Mouse (Mus musculus): ENCODE measurements at regions not wholly inside any gene's neighbourhood (a gene's known extent, or its start where the extent isn't known, plus 50 kb on each side); places are given as distances from the start of the nearest gene placed in this dataset.

DNA sequence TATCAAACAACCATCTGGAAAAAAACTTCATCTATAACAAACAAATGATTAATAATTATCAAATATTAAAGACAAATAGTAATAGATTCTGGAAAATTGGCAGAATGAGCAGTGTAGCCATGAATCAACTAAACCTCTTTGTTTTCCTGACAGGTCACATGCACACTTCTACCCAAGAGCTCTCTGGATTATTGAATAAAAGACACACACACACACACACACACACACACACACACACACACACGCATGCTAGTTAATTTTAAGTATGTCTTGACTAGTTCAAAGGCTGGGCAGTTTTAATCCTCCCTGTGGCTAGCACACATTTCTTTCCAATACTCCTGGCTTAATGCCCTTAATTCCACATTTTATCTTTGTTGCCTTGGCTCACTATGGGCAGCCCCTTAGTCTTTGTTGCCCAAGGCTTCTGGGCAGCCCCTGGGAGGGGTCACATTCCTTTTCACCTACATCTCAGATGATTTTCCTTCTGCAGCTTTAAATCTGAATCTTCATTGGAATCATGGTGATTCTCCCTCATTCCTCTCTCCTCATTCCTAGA is 710.6 kb upstream of the Marcks start:
- DNase-seq (ENCODE audit: low spot score) (no peak), ATAC-seq (replicated peaks; ENCODE audit: insufficient number of reproducible peaks, low FRiP score, low TSS enrichment, low read depth) (no peak)
- no peak overlapping the region for H3K9ac ChIP-seq (replicated peaks; ENCODE audit: low read length)
- H3K36me3 ChIP-seq (replicated peaks; ENCODE audit: control insufficient read depth, insufficient read depth, low read depth, low read length), result no peaks in the 10 kb centered on the region
- WGBS, result 85% methylated on average over 1 of the region's 1 CpGs
- H3K4me2 ChIP-seq (ENCODE audit: low read depth, low read length), result no peak overlapping the region
- H3K4me3 ChIP-seq (ENCODE audit: low read depth, low read length), result no peak overlapping the region
- H3K27ac ChIP-seq (replicated peaks; ENCODE audit: low read depth, low read length), result no peak overlapping the region
- peaks cover 3% of the 10 kb centered on the region; the same call in 1 of the 2 replicates for H3K9me3 ChIP-seq (replicated peaks; ENCODE audit: control insufficient read depth, low read length)
- no peaks in the 10 kb centered on the region for H3K4me1 ChIP-seq (ENCODE audit: control insufficient read depth, insufficient read depth, low read length)
- H3K27me3 ChIP-seq (ENCODE audit: control insufficient read depth, insufficient read depth, low read length), result no peaks in the 10 kb centered on the region

DNA sequence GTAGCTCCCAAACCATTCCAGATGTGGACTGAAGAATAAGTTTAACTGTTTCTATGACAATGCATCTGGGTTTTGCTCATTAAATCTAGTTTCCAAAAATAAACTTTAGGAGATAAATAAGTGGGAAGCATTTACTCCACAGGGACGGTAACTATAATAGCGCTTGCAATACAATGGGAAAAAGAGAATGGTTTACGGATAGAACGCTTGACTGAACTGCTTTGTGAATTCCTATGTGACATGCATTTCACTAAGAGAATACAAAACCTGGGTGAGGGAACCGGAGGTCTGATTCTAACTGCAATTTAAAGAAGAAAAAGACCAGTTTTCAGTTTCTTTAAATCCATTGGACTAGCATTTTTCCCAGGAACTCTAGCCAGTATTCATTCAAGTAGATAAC is 704.1 kb upstream of the Marcks start:
- DNase-seq (ENCODE audit: low spot score) (no peak), ATAC-seq (replicated peaks; ENCODE audit: insufficient number of reproducible peaks, low FRiP score, low TSS enrichment, low read depth) (no peak)
- H3K4me3 ChIP-seq (ENCODE audit: low read depth, low read length), result no peak overlapping the region
- H3K9ac ChIP-seq (replicated peaks; ENCODE audit: low read length), result no peak overlapping the region
- no peaks in the 10 kb centered on the region for H3K36me3 ChIP-seq (replicated peaks; ENCODE audit: control insufficient read depth, insufficient read depth, low read depth, low read length)
- WGBS, result 67% methylated on average over 5 of the region's 5 CpGs
- H3K4me2 ChIP-seq (ENCODE audit: low read depth, low read length), result no peak overlapping the region
- no peaks in the 10 kb centered on the region for H3K9me3 ChIP-seq (replicated peaks; ENCODE audit: control insufficient read depth, low read length)
- H3K27me3 ChIP-seq (ENCODE audit: control insufficient read depth, insufficient read depth, low read length), result no peaks in the 10 kb centered on the region
- no peak overlapping the region for H3K27ac ChIP-seq (replicated peaks; ENCODE audit: low read depth, low read length)
- H3K4me1 ChIP-seq (ENCODE audit: control insufficient read depth, insufficient read depth, low read length), result no peaks in the 10 kb centered on the region

DNA sequence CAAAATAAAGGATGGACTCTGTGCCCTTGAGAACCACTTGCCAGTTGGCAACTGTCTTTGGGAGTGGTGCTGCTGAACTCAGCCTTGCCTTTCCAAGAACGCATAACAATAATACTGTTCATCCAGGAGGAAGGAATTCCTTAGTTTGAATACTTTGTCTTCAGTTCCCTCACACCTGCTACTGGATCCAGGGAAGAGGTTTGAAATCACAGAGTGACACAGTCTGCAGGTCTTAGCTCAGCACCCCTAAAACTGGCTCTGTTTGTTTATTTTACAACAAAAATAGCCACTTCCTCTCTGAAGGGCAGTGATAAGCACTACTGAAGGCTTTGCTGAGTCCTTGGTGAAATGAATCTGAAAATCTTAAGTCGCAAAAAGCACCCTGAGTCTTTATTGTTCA is 703.1 kb upstream of the Marcks start:
- no peak overlapping the region for H3K9ac ChIP-seq (replicated peaks; ENCODE audit: low read length)
- DNase-seq (ENCODE audit: low spot score), result no peak
- H3K4me3 ChIP-seq (ENCODE audit: low read depth, low read length), result no peak overlapping the region
- H3K27ac ChIP-seq (replicated peaks; ENCODE audit: low read depth, low read length), result no peak overlapping the region
- no peaks in the 10 kb centered on the region for H3K4me1 ChIP-seq (ENCODE audit: control insufficient read depth, insufficient read depth, low read length)
- H3K4me2 ChIP-seq (ENCODE audit: low read depth, low read length), result no peak overlapping the region
- no peaks in the 10 kb centered on the region for H3K36me3 ChIP-seq (replicated peaks; ENCODE audit: control insufficient read depth, insufficient read depth, low read depth, low read length)
- no peak for ATAC-seq (replicated peaks; ENCODE audit: insufficient number of reproducible peaks, low FRiP score, low TSS enrichment, low read depth)
- no peaks in the 10 kb centered on the region for H3K27me3 ChIP-seq (ENCODE audit: control insufficient read depth, insufficient read depth, low read length)
- H3K9me3 ChIP-seq (replicated peaks; ENCODE audit: control insufficient read depth, low read length), result no peaks in the 10 kb centered on the region
- 60% methylated on average over 2 of the region's 2 CpGs for WGBS

DNA sequence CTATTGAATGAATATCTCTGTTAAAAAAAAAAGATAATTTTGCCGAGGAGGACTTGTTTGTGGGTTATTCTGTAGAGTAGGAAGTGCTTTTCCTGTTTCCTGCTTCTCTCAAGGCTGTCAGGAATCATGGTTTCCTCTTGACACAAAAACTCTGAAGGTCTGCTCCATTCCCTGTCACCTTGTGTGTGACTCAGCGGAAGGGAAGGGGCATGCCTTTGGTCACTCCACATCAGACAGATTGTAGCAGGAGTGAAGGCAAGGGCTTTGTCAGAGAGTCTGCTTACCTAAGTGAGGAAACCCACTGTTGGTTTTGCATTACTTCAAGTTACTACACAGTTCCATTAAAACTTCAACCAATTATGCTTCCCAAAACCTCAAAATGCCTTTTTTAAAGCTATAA is 699.0 kb upstream of the Marcks start:
- Histone ChIP-seq H3K4me3 (ENCODE audit: low read depth, low read length) (no peak overlapping the region), H3K36me3 (replicated peaks; ENCODE audit: control insufficient read depth, insufficient read depth, low read depth, low read length) (no peaks in the 10 kb centered on the region)
- 81% methylated on average over 2 of the region's 2 CpGs for WGBS

DNA sequence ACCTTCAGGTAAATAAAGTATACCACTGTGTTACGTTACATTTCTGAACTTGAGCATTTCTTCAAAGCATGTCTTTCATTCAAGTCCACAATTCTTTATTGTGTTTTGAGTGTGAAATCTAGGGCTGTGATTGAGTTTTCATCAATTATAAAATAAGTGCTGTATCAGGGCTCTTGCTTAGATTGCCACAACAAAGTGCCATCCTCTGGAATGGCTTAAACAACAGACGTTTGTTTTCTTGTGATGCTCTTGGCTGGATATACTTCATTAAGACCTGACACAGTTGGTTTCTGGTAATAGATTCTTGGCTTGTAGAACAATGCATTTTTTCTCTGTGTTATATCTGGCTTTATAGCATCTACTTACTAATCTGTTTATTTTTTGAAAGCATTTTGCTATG is 674.3 kb upstream of the Marcks start:
- no peak for DNase-seq (ENCODE audit: low spot score)
- no peak overlapping the region for H3K4me3 ChIP-seq (ENCODE audit: low read depth, low read length)
- no peak overlapping the region for H3K27ac ChIP-seq (replicated peaks; ENCODE audit: low read depth, low read length)
- 75% methylated on average over 2 of the region's 2 CpGs for WGBS
- H3K4me1 ChIP-seq (ENCODE audit: control insufficient read depth, insufficient read depth, low read length), result no peaks in the 10 kb centered on the region
- H3K9me3 ChIP-seq (replicated peaks; ENCODE audit: control insufficient read depth, low read length), result no peaks in the 10 kb centered on the region
- no peak overlapping the region for H3K9ac ChIP-seq (replicated peaks; ENCODE audit: low read length)
- no peaks in the 10 kb centered on the region for H3K27me3 ChIP-seq (ENCODE audit: control insufficient read depth, insufficient read depth, low read length)
- no peaks in the 10 kb centered on the region for H3K36me3 ChIP-seq (replicated peaks; ENCODE audit: control insufficient read depth, insufficient read depth, low read depth, low read length)
- no peak overlapping the region for H3K4me2 ChIP-seq (ENCODE audit: low read depth, low read length)
- ATAC-seq (replicated peaks; ENCODE audit: insufficient number of reproducible peaks, low FRiP score, low TSS enrichment, low read depth), result no peak

More for the DNA sequence above, 699.0 kb upstream of the Marcks start:
- ATAC-seq (replicated peaks; ENCODE audit: insufficient number of reproducible peaks, low FRiP score, low TSS enrichment, low read depth) (no peak), DNase-seq (ENCODE audit: low spot score) (no peak)
- Histone ChIP-seq H3K9me3 (replicated peaks; ENCODE audit: control insufficient read depth, low read length) (no peaks in the 10 kb centered on the region), H3K27me3 (ENCODE audit: control insufficient read depth, insufficient read depth, low read length) (no peaks in the 10 kb centered on the region), H3K27ac (replicated peaks; ENCODE audit: low read depth, low read length) (no peak overlapping the region), H3K4me2 (ENCODE audit: low read depth, low read length) (no peak overlapping the region), H3K4me1 (ENCODE audit: control insufficient read depth, insufficient read depth, low read length) (no peaks in the 10 kb centered on the region), H3K9ac (replicated peaks; ENCODE audit: low read length) (no peak overlapping the region)

DNA sequence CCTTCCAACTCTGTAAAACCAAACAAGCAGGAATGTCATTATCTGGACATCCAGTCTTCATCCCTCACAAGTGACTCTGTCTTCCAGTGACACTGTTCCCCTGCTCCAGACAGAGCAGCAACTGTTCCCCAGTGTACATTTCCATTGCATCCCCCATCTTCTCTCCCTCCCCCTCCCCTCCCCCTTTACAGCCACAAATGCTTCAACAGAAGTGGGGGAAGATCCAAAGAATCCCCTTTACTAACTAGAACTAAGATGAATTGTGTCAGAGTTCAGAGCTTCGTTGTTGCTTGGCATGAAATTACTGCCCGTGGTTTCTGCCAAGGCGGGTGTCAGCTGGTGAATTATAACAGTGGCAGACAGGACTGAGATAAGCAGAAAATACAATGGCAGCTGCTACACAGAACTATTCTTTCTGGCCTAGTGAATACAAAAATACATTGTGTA is 673.7 kb upstream of the Marcks start:
- ATAC-seq (replicated peaks; ENCODE audit: insufficient number of reproducible peaks, low FRiP score, low TSS enrichment, low read depth) (no peak), DNase-seq (ENCODE audit: low spot score) (no peak)
- Histone ChIP-seq H3K9ac (replicated peaks; ENCODE audit: low read length) (no peak overlapping the region), H3K36me3 (replicated peaks; ENCODE audit: control insufficient read depth, insufficient read depth, low read depth, low read length) (no peaks in the 10 kb centered on the region), H3K4me1 (ENCODE audit: control insufficient read depth, insufficient read depth, low read length) (no peaks in the 10 kb centered on the region), H3K4me3 (ENCODE audit: low read depth, low read length) (no peak overlapping the region), H3K27ac (replicated peaks; ENCODE audit: low read depth, low read length) (no peak overlapping the region), H3K9me3 (replicated peaks; ENCODE audit: control insufficient read depth, low read length) (no peaks in the 10 kb centered on the region), H3K27me3 (ENCODE audit: control insufficient read depth, insufficient read depth, low read length) (no peaks in the 10 kb centered on the region), H3K4me2 (ENCODE audit: low read depth, low read length) (no peak overlapping the region)
- 53% methylated on average over 3 of the region's 3 CpGs for WGBS

DNA sequence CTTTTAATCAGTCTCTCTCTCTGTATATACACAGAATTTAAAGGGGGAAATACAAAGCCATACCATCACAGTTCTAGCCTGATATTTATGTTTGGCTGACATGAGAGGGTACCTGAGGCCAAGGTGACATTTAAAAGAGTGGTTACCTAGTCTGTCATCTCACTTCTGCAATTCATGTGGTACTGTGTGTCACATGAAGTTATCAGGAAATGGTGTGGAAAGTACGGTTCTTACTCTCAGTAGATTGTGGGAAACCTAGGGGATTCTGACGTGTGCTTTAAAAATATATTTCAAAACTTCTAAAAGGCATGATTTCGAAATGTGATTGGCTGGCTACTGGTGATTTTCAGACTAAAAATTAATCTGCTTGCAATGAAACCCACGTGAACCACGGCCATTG is 673.1 kb upstream of the Marcks start:
- no peak overlapping the region for H3K9ac ChIP-seq (replicated peaks; ENCODE audit: low read length)
- H3K4me2 ChIP-seq (ENCODE audit: low read depth, low read length), result no peak overlapping the region
- ATAC-seq (replicated peaks; ENCODE audit: insufficient number of reproducible peaks, low FRiP score, low TSS enrichment, low read depth) (no peak), DNase-seq (ENCODE audit: low spot score) (no peak)
- H3K36me3 ChIP-seq (replicated peaks; ENCODE audit: control insufficient read depth, insufficient read depth, low read depth, low read length), result no peaks in the 10 kb centered on the region
- no peaks in the 10 kb centered on the region for H3K9me3 ChIP-seq (replicated peaks; ENCODE audit: control insufficient read depth, low read length)
- 83% methylated on average over 5 of the region's 5 CpGs for WGBS
- H3K27me3 ChIP-seq (ENCODE audit: control insufficient read depth, insufficient read depth, low read length), result no peaks in the 10 kb centered on the region
- no peak overlapping the region for H3K4me3 ChIP-seq (ENCODE audit: low read depth, low read length)
- no peaks in the 10 kb centered on the region for H3K4me1 ChIP-seq (ENCODE audit: control insufficient read depth, insufficient read depth, low read length)
- H3K27ac ChIP-seq (replicated peaks; ENCODE audit: low read depth, low read length), result no peak overlapping the region

DNA sequence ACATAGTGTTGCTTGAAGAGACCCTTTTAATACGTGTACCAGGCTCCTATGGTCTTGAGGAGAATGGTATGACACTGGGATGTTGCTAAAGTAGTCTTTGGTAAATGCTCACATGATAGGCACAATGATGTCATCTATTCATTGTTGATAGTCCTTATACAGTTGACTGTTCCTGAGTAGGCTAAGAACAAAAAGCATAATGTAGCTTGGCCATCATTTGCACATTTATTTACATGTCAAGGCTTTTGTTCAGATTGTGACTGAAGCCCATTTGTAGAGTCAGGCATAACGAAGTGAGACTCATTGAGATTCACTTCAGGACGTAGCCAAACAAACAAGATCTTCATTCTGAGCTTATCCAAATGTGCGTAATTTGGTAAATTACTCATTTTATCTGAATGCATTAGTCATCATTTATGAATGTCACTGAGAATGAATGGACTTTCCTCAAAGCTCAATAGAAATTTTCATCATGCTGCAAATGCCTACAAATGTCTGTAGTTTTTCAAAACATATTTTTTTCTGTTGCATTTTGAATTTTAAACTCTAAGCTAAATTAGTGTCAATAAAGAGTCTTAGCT is 664.6 kb upstream of the Marcks start:
- no peak overlapping the region for H3K4me2 ChIP-seq (ENCODE audit: low read depth, low read length)
- no peaks in the 10 kb centered on the region for H3K27me3 ChIP-seq (ENCODE audit: control insufficient read depth, insufficient read depth, low read length)
- DNase-seq (ENCODE audit: low spot score), result no peak
- H3K9me3 ChIP-seq (replicated peaks; ENCODE audit: control insufficient read depth, low read length), result no peaks in the 10 kb centered on the region
- ATAC-seq (replicated peaks; ENCODE audit: insufficient number of reproducible peaks, low FRiP score, low TSS enrichment, low read depth), result no peak
- no peak overlapping the region for H3K9ac ChIP-seq (replicated peaks; ENCODE audit: low read length)
- no peaks in the 10 kb centered on the region for H3K4me1 ChIP-seq (ENCODE audit: control insufficient read depth, insufficient read depth, low read length)
- 81% methylated on average over 4 of the region's 4 CpGs for WGBS
- H3K27ac ChIP-seq (replicated peaks; ENCODE audit: low read depth, low read length), result no peak overlapping the region
- H3K36me3 ChIP-seq (replicated peaks; ENCODE audit: control insufficient read depth, insufficient read depth, low read depth, low read length), result no peaks in the 10 kb centered on the region
- no peak overlapping the region for H3K4me3 ChIP-seq (ENCODE audit: low read depth, low read length)
